Mouse (Mus musculus) embryonic fibroblast, embryonic 13.5 days (primary cell): ENCODE data around the gene Enpp3.

Experiments used
- CTCF ChIP-seq: IDR thresholded peaks from 2 replicates; pipeline ENCODE4 v1.5.1; 2011; ENCODE audit warnings: mild to moderate bottlenecking, control low read depth, low read length, moderate library complexity, borderline replicate concordance; ENCODE audit not compliant: insufficient read depth
- POLR2A ChIP-seq: IDR thresholded peaks from 2 replicates; pipeline ENCODE4 v1.6.1; 2011; ENCODE audit warnings: low read depth, mild to moderate bottlenecking, control low read depth, low read length, moderate library complexity

- no peak for TF ChIP-seq CTCF
- TF ChIP-seq POLR2A: no peak
Observed at GRCm38 (mm10) chr10:24785345-24785744, 57.3 kb downstream of the Enpp3 start.
